Mouse (Mus musculus) lung, embryonic 15.5 days (tissue): ENCODE measurements around the gene Enpp7. TPM values are rescaled to one million over a fixed set of nuclear protein-coding genes. Genes with fewer than 3 reads are reported as not detected.

Source experiments
- ATAC-seq: fragments of 200-750 bp; cut with Nextera tagmentation; 2 replicates; pipeline ENCODE4 v1.8.0; 2017; ENCODE audit warnings: moderate number of reproducible peaks, borderline replicate concordance; ENCODE audit not compliant: low FRiP score, low TSS enrichment; ENCODE audit errors: extremely low read depth
- H3K27ac ChIP-seq: fragments of 300-500 bp; sonication (generic); 2 replicates; pipeline ENCODE4 v1.5.1; 2015; ENCODE audit warnings: moderate library complexity, mild to moderate bottlenecking, inconsistent platforms
- H3K27me3 ChIP-seq: fragments of 300-500 bp; sonication (generic); 2 replicates; pipeline ENCODE4 v1.6.1; 2015; ENCODE audit warnings: inconsistent platforms
- H3K36me3 ChIP-seq: fragments of 300-500 bp; sonication (generic); 2 replicates; pipeline ENCODE4 v1.6.1; 2015; ENCODE audit warnings: inconsistent platforms
- H3K4me1 ChIP-seq: fragments of 300-500 bp; sonication (generic); 2 replicates; pipeline ENCODE4 v1.6.1; 2015; ENCODE audit warnings: inconsistent platforms
- H3K4me2 ChIP-seq: fragments of 300-500 bp; sonication (generic); 2 replicates; pipeline ENCODE4 v1.6.1; 2015; ENCODE audit warnings: inconsistent platforms, mild to moderate bottlenecking, moderate library complexity
- H3K4me3 ChIP-seq: fragments of 300-500 bp; sonication (generic); 2 replicates; pipeline ENCODE4 v1.5.1; 2015; ENCODE audit warnings: mild to moderate bottlenecking, inconsistent platforms
- H3K9ac ChIP-seq: fragments of 300-500 bp; sonication (generic); 2 replicates; pipeline ENCODE4 v1.6.1; 2015; ENCODE audit warnings: inconsistent platforms
- H3K9me3 ChIP-seq: fragments of 300-500 bp; sonication (generic); 2 replicates; pipeline ENCODE4 v1.6.1; 2016; ENCODE audit warnings: inconsistent platforms
- WGBS: fragments of 180-500 bp; shearing (Covaris S2); methylation state at CpG from one replicate; pipeline ENCODE4 v1.1.7; 2015; 5-methylcytosine and 5-hydroxymethylcytosine counted together
- polyA plus RNA-seq: library from polyadenylated mRNA; unstranded; fragments of >200 nt; fragmentation: Nextera tagmentation; extraction: Ambion mirVana; gene quantifications from 2 replicates; pipeline ENCODE4 v1.2.1, GENCODE M21; 2015

The Enpp7 gene
- polyA plus RNA-seq, 1 experiment from 2014 or later, result not detected

DNA sequence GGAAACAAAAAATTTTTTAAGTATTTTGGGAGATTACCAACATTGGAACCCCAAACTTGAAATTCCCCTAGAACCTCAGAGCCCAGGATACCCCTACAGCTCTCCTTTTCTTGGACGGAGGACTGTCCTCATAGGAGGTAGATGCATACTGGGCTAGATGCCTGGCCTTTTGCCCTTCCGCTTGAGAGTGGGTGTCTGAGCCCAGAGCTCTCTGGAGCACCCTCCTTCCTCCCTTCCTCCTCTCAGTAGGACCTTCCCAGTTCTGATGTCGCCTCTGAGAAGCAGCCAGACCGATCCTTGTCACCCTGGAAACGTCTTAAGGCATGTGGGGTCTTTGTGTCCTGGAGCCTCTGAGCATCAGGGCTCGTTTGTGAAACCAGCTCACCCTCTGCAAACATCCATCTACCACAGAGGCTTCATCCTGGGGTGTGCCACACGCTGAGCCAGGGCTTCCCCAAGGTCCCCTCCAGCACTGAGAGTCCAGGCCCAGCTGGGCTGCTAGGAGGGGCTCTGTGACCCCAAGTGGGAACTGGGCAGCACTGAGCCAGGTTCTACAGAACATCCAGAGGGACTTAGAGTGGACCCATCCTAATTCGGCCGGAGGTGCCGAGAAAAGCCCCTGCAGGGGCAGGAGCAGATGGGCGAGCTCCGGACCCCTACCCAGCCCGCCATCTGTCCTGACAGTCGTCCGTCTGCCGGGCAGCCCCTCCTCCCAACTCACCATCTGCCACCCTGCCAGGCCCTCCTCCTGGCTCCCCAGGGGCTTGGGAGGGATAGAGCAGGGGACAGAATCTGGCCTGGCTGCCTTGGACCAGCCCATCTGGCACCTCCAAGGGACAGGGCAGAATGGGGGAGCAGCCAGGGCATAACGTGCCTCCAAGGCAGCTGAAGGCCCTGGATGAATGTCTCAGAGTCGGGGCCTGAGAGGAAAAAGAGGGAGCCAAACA, 15.3 kb upstream of the Enpp7 start:
- no peaks in the 10 kb centered on the region for H3K9me3 ChIP-seq
- H3K27me3 ChIP-seq, result peaks cover 18% of the 10 kb centered on the region
- no peak overlapping the region for H3K4me2 ChIP-seq
- no peaks in the 10 kb centered on the region for H3K36me3 ChIP-seq
- WGBS, result 36% methylated on average over 18 of the region's 18 CpGs
- ATAC-seq, result no peak
- no peak overlapping the region for H3K27ac ChIP-seq
- no peak overlapping the region for H3K9ac ChIP-seq
- H3K4me1 ChIP-seq, result no peaks in the 10 kb centered on the region; the same call in 1 of the 2 replicates
- no peak overlapping the region for H3K4me3 ChIP-seq

DNA sequence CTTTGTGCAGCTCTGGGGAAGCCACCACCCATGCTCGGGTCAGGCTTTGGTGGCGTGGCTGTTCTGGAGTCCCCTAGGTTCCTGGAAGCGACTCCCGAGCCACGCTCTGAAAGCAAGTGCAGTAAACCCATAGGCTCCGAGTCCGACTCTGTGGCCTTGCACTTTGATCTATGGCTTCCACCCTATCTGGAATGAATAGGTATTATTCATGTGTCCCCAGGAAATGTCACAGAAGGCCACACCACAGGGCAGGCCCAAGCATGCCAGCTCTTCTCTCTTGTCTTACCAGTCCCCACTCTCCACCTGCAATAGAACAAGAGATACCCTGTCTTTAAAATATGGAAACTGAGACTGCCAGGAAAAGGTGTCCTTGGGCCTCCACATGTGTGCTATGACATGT, 13.6 kb upstream of the Enpp7 start:
- WGBS, result 64% methylated on average over 7 of the region's 7 CpGs
- Histone ChIP-seq H3K9ac (no peak overlapping the region), H3K4me1 (no peaks in the 10 kb centered on the region; the same call in 1 of the 2 replicates), H3K27ac (no peak overlapping the region), H3K4me2 (no peak overlapping the region), H3K27me3 (peaks cover 27% of the 10 kb centered on the region), H3K9me3 (no peaks in the 10 kb centered on the region), H3K36me3 (no peaks in the 10 kb centered on the region), H3K4me3 (no peak overlapping the region)
- no peak for ATAC-seq

DNA sequence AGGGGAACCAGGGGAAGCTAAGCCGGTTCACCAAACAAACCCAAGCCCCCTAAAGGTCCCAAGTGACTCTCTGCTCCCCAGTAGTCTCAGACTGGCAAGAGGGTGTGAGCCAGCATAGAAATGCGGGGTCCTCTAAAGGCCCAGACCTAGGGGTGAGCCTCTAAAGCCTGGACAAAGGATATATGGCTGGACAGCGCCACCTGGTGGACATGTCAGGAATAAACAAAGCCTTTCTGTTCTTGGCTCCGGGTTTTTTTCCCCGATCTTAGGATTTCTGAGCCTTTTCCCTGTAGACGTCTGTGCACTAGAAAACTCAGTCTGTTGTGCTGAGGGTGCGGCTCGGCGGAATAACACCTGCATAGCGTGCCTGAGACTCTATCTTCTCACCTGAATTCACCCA, 12.6 kb upstream of the Enpp7 start:
- H3K4me1 ChIP-seq, result no peaks in the 10 kb centered on the region; the same call in 1 of the 2 replicates
- H3K36me3 ChIP-seq, result no peaks in the 10 kb centered on the region
- no peak for ATAC-seq
- H3K4me3 ChIP-seq, result no peak overlapping the region
- H3K27ac ChIP-seq, result no peak overlapping the region
- H3K9ac ChIP-seq, result no peak overlapping the region
- no peak overlapping the region; the same call in 1 of the 2 replicates for H3K4me2 ChIP-seq
- under 1% methylated on average over 10 of the region's 10 CpGs for WGBS
- H3K27me3 ChIP-seq, result peaks cover 27% of the 10 kb centered on the region
- no peaks in the 10 kb centered on the region for H3K9me3 ChIP-seq

- Histone ChIP-seq H3K9me3 (no peaks in the 10 kb centered on the region), H3K4me3 (no peak overlapping the region), H3K27me3 (peaks cover 27% of the 10 kb centered on the region), H3K36me3 (no peaks in the 10 kb centered on the region), H3K4me1 (no peaks in the 10 kb centered on the region; the same call in 1 of the 2 replicates), H3K27ac (no peak overlapping the region), H3K4me2 (no peak overlapping the region; the same call in 1 of the 2 replicates), H3K9ac (no peak overlapping the region)
- no peak for ATAC-seq
- WGBS, result 15% methylated on average over 12 of the region's 12 CpGs
These were observed 12.1 kb upstream of the Enpp7 start for GRCm38 (mm10) chr11:118975917-118976316.

DNA sequence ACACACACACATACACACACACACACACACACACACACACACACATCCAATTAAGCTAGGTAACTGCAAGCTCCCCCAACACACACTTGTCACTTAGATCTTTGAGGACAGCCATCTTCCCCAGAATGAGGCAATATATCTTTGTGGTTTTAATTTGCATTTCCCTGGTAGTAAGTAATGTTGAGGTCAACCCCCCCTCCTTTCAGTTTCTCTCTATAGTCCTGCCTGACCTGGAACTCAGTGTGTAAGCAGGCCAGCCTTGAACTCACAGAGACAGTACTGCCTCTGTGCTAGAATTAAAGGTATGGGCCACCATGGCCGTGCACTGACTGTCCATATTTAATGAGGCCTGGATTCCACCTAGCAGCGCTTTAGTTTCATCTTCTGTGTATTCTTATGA, 7.6 kb upstream of the Enpp7 start:
- Histone ChIP-seq H3K4me2 (0 out of 2 replicates have a peak overlapping the region, but pooled peaks have one; percentile 2), H3K36me3 (no peaks in the 10 kb centered on the region), H3K9ac (no peak overlapping the region), H3K4me3 (no peak overlapping the region), H3K27ac (no peak overlapping the region), H3K27me3 (peaks cover 21% of the 10 kb centered on the region), H3K9me3 (no peaks in the 10 kb centered on the region), H3K4me1 (no peaks in the 10 kb centered on the region; the same call in 1 of the 2 replicates)
- WGBS, result 78% methylated on average over 2 of the region's 2 CpGs
- no peak for ATAC-seq

DNA sequence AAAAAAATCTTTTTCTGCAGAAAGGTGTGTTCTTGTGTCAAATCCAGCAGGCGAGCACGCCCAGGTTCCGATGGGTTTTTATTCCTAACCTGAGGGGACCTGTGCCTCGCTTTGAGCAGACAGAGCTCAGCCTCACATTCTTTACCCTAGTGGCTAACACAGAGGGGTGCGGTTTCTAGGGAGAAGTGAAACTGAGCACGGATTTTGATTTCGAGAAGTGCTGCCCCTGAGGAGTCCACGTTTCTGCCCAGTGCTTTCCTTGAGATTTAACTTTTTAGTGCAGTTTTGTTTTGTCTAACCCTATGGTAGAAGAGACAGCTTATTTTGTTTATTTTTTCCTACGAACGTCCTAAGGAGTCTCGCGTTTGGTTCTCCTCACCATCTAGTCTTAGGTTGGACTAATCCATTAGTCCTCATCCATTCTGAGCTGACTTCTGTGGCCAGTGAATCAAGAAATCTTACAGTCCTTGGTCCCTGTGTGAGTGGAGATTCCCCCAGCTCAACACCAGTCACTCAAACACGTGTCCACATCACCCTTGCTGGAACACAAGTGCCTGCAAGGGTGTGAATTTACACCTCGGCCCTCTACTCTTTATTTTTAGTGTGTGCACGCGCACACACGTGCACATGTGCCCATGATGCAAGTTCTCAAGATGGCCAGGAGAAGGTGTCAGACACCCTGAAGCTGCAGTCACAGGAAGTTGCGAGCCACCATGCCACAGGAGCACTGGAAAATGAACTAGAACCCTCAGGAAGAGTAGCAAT, 6.8 kb upstream of the Enpp7 start:
- Histone ChIP-seq H3K4me3 (no peak overlapping the region), H3K27me3 (peaks cover 15% of the 10 kb centered on the region), H3K27ac (no peak overlapping the region), H3K4me1 (no peaks in the 10 kb centered on the region), H3K36me3 (no peaks in the 10 kb centered on the region), H3K9ac (no peak overlapping the region), H3K4me2 (0 out of 2 replicates have a peak overlapping the region, but pooled peaks have one; percentile 2), H3K9me3 (no peaks in the 10 kb centered on the region)
- WGBS, result 56% methylated on average over 18 of the region's 18 CpGs
- no peak for ATAC-seq

GRCm38 (mm10) chr11:118982593-118983113, 5.3 kb upstream of the Enpp7 start:
- Histone ChIP-seq H3K4me1 (no peaks in the 10 kb centered on the region), H3K9ac (no peak overlapping the region), H3K27me3 (peaks cover 10% of the 10 kb centered on the region), H3K4me2 (no peak overlapping the region), H3K36me3 (no peaks in the 10 kb centered on the region), H3K27ac (no peak overlapping the region), H3K9me3 (no peaks in the 10 kb centered on the region), H3K4me3 (no peak overlapping the region)
- WGBS, result 61% methylated on average over 12 of the region's 12 CpGs
- ATAC-seq, result no peak

- H3K27me3 ChIP-seq, result no peaks in the 10 kb centered on the region
- no peaks in the 10 kb centered on the region for H3K36me3 ChIP-seq
- ATAC-seq, result no peak
- H3K4me1 ChIP-seq, result no peaks in the 10 kb centered on the region
- no peak overlapping the region for H3K27ac ChIP-seq
- H3K9me3 ChIP-seq, result no peaks in the 10 kb centered on the region
- no peak overlapping the region for H3K4me2 ChIP-seq
- H3K4me3 ChIP-seq, result no peak overlapping the region
- no peak overlapping the region for H3K9ac ChIP-seq
- WGBS, result 63% methylated on average over 5 of the region's 5 CpGs
These were observed 2.4 kb upstream of the Enpp7 start for GRCm38 (mm10) chr11:118985571-118985970.

- Histone ChIP-seq H3K4me3 (no peak overlapping the region), H3K27me3 (peaks cover 3% of the 10 kb centered on the region; the same call in 1 of the 2 replicates), H3K27ac (no peak overlapping the region), H3K4me2 (no peak overlapping the region), H3K9ac (no peak overlapping the region), H3K4me1 (no peaks in the 10 kb centered on the region), H3K9me3 (no peaks in the 10 kb centered on the region), H3K36me3 (no peaks in the 10 kb centered on the region)
- 61% methylated on average over 3 of the region's 3 CpGs for whole genome bisulfite sequencing
- no peak for ATAC-seq
These were observed 4.8 kb downstream of the Enpp7 start for GRCm38 (mm10) chr11:118992781-118993180.

DNA sequence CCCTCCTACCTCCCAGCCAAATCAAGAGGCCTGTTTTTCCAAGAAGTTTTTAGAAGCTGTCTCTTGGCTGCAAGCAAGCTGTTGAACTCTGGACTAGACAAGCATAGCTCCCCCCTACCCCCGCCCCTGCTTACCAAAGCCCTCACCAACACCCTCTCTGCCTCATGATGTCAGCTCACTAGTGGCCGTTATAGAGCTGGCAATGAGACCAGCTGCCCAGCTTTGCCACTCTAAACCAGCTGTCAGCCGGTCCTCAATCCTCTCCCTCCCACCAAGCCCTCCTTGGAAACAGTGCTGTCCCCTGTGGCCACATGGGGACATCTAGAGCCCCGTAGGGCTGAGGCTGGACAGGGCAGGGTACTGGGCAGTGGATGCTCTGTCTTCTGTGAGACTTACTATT, 7.5 kb downstream of the Enpp7 start:
- Histone ChIP-seq H3K27me3 (peaks cover 21% of the 10 kb centered on the region), H3K4me2 (no peak overlapping the region), H3K4me1 (peaks cover 13% of the 10 kb centered on the region), H3K9me3 (no peaks in the 10 kb centered on the region), H3K36me3 (no peaks in the 10 kb centered on the region), H3K4me3 (no peak overlapping the region), H3K9ac (no peak overlapping the region), H3K27ac (no peak overlapping the region)
- 19% methylated on average over 4 of the region's 4 CpGs for WGBS
- ATAC-seq, result no peak

GRCm38 (mm10) chr11:118997182-118997581, 9.2 kb downstream of the Enpp7 start:
- no peak for ATAC-seq
- Histone ChIP-seq H3K4me2 (no peak overlapping the region), H3K9ac (no peak overlapping the region), H3K27me3 (peaks cover 26% of the 10 kb centered on the region), H3K9me3 (no peaks in the 10 kb centered on the region), H3K36me3 (no peaks in the 10 kb centered on the region), H3K27ac (no peak overlapping the region), H3K4me3 (no peak overlapping the region), H3K4me1 (peaks cover 13% of the 10 kb centered on the region)
- 47% methylated on average over 3 of the region's 3 CpGs for WGBS
